Mouse (Mus musculus): ENCODE results near the gene Trpc1. TPM values are rescaled to one million over a fixed set of nuclear protein-coding genes. Genes with fewer than 3 reads are reported as not detected.

Trpc1 gene
- polyA plus RNA-seq, 1 experiment from 2014 or later, result 3.2 TPM

GRCm38 (mm10) chr9:95692823-95693222 lies 57.4 kb downstream of the Trpc1 start:
- Histone ChIP-seq H3K4me3 (ENCODE audit: low read depth, low read length) (no peak overlapping the region), H3K27ac (ENCODE audit: low read depth, low read length) (no peak overlapping the region), H3K9me3 (ENCODE audit: control insufficient read depth, low read length) (no peaks in the 10 kb centered on the region), H3K27me3 (ENCODE audit: control insufficient read depth, insufficient read depth, low read length) (no peaks in the 10 kb centered on the region), H3K4me2 (ENCODE audit: low read depth) (no peak overlapping the region), H3K4me1 (ENCODE audit: control insufficient read depth, insufficient read depth, low read length) (no peaks in the 10 kb centered on the region), H3K9ac (ENCODE audit: low read length) (no peak overlapping the region), H3K36me3 (ENCODE audit: control insufficient read depth, insufficient read depth, low read length) (no peaks in the 10 kb centered on the region)
- WGBS, result 67% methylated on average over 8 of the region's 8 CpGs
- ATAC-seq (ENCODE audit: insufficient read depth, low FRiP score, low TSS enrichment), result no peak
- DNase-seq (ENCODE audit: low spot score), result no peak

- WGBS, result 63% methylated on average over 3 of the region's 3 CpGs
- no peaks in the 10 kb centered on the region for H3K27me3 ChIP-seq (ENCODE audit: control insufficient read depth, insufficient read depth, low read length)
- H3K4me3 ChIP-seq (ENCODE audit: low read depth, low read length), result no peak overlapping the region
- no peaks in the 10 kb centered on the region for H3K4me1 ChIP-seq (ENCODE audit: control insufficient read depth, insufficient read depth, low read length)
- H3K4me2 ChIP-seq (ENCODE audit: low read depth), result no peak overlapping the region
- H3K9me3 ChIP-seq (ENCODE audit: control insufficient read depth, low read length), result no peaks in the 10 kb centered on the region
- H3K36me3 ChIP-seq (ENCODE audit: control insufficient read depth, insufficient read depth, low read length), result no peaks in the 10 kb centered on the region
- no peak overlapping the region for H3K27ac ChIP-seq (ENCODE audit: low read depth, low read length)
- ATAC-seq (ENCODE audit: insufficient read depth, low FRiP score, low TSS enrichment) (no peak), DNase-seq (ENCODE audit: low spot score) (no peak)
- no peak overlapping the region for H3K9ac ChIP-seq (ENCODE audit: low read length)
Observed at GRCm38 (mm10) chr9:95688064-95688463, 62.1 kb downstream of the Trpc1 start.

DNA sequence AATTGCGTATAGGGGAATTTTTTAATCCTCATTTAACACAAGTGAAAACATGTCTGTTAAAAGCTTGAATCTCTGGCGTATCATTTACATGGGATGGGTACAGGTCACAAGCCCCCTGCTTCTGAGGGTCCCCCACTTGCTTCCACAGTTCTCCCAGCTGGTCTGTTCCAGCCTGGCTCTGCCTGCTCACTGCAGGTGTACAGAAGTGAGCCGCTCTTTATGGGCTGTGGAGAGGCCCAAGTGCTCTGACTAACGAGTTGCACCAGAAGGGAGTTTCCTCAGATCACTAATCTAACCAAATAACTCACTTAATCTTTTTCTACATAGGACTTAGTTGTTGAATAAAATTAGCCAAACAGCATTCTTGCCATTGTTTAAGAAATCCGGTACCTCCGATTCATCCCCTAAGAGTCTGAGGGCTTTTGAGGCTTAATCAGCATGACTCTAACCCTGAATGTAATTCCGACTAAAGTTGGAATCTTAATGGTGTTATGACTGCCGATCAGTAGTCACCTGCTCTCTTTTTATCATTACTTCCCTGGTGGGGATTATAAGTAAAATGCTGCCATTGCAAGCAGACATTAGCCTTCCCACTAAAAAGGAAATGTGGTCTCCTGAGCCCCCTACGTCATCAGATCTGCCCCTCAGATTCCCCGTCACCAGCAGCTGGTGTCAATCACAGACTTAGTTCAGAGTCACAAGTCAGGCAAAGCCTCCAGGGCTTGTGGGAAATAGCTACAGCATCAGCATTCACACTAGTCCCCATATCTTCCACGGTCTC lies 64.3 kb downstream of the Trpc1 start:
- Histone ChIP-seq H3K4me2 (ENCODE audit: low read depth) (no peak overlapping the region), H3K4me3 (ENCODE audit: low read depth, low read length) (no peak overlapping the region), H3K9ac (ENCODE audit: low read length) (no peak overlapping the region), H3K27me3 (ENCODE audit: control insufficient read depth, insufficient read depth, low read length) (no peaks in the 10 kb centered on the region), H3K27ac (ENCODE audit: low read depth, low read length) (no peak overlapping the region), H3K36me3 (ENCODE audit: control insufficient read depth, insufficient read depth, low read length) (no peaks in the 10 kb centered on the region), H3K9me3 (ENCODE audit: control insufficient read depth, low read length) (no peaks in the 10 kb centered on the region), H3K4me1 (ENCODE audit: control insufficient read depth, insufficient read depth, low read length) (no peaks in the 10 kb centered on the region)
- no peak for DNase-seq (ENCODE audit: low spot score)
- 66% methylated on average over 11 of the region's 11 CpGs for WGBS
- ATAC-seq (ENCODE audit: insufficient read depth, low FRiP score, low TSS enrichment), result no peak

GRCm38 (mm10) chr9:95680691-95681090 lies 69.5 kb downstream of the Trpc1 start:
- Histone ChIP-seq H3K9ac (ENCODE audit: low read length) (no peak overlapping the region), H3K4me3 (ENCODE audit: low read depth, low read length) (no peak overlapping the region), H3K4me2 (ENCODE audit: low read depth) (no peak overlapping the region), H3K27me3 (ENCODE audit: control insufficient read depth, insufficient read depth, low read length) (no peaks in the 10 kb centered on the region), H3K27ac (ENCODE audit: low read depth, low read length) (no peak overlapping the region), H3K36me3 (ENCODE audit: control insufficient read depth, insufficient read depth, low read length) (no peaks in the 10 kb centered on the region), H3K4me1 (ENCODE audit: control insufficient read depth, insufficient read depth, low read length) (no peaks in the 10 kb centered on the region), H3K9me3 (ENCODE audit: control insufficient read depth, low read length) (no peaks in the 10 kb centered on the region)
- 90% methylated on average over 11 of the region's 11 CpGs for WGBS
- DNase-seq (ENCODE audit: low spot score) (no peak), ATAC-seq (ENCODE audit: insufficient read depth, low FRiP score, low TSS enrichment) (no peak)

DNA sequence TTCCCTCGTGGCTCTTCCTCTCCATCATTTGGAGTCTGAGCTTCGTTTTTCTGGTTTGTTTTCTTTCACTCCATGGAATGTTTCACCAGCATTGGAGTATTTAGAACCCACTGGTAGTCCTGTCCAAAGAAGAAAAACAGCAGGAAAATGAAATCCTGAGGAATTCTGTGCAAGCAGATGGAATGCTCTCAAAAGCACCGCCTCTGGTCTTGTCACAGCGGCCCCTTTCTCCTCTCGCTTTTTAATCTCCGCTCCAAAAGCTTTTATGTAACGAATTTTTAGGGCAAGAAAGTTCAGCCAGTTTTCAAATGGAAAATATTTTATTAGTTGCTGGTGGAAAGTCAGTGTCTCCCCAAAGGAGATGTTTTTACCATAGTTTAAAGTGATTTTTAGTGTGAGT lies 70.2 kb downstream of the Trpc1 start:
- no peaks in the 10 kb centered on the region for H3K9me3 ChIP-seq (ENCODE audit: control insufficient read depth, low read length)
- no peaks in the 10 kb centered on the region for H3K36me3 ChIP-seq (ENCODE audit: control insufficient read depth, insufficient read depth, low read length)
- no peak overlapping the region for H3K27ac ChIP-seq (ENCODE audit: low read depth, low read length)
- no peak overlapping the region for H3K9ac ChIP-seq (ENCODE audit: low read length)
- 75% methylated on average over 7 of the region's 7 CpGs for WGBS
- H3K4me3 ChIP-seq (ENCODE audit: low read depth, low read length), result no peak overlapping the region
- DNase-seq (ENCODE audit: low spot score) (no peak), ATAC-seq (ENCODE audit: insufficient read depth, low FRiP score, low TSS enrichment) (no peak)
- H3K4me2 ChIP-seq (ENCODE audit: low read depth), result no peak overlapping the region
- H3K4me1 ChIP-seq (ENCODE audit: control insufficient read depth, insufficient read depth, low read length), result no peaks in the 10 kb centered on the region
- H3K27me3 ChIP-seq (ENCODE audit: control insufficient read depth, insufficient read depth, low read length), result no peaks in the 10 kb centered on the region

DNA sequence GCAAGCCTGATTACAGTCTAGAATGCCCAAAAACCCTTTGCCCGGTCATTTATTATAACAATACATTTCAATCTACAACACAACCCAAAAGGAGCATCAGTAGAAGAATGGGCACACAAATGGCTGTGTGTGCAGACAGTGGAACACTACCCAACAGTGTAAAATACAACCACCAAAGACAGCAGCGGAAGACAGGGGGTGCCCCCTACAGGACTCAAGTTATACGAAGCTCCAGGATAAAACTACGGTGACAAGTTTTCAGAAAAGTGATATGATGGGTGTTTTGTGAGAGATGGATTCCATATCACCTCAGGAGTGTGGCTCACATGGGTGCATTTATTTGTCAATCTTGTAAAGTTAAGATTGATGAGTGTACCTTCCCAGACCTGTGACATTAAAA lies 74.2 kb downstream of the Trpc1 start:
- ATAC-seq (ENCODE audit: insufficient read depth, low FRiP score, low TSS enrichment) (no peak), DNase-seq (ENCODE audit: low spot score) (no peak)
- 91% methylated on average over 4 of the region's 4 CpGs for WGBS
- no peaks in the 10 kb centered on the region for H3K27me3 ChIP-seq (ENCODE audit: control insufficient read depth, insufficient read depth, low read length)
- H3K4me3 ChIP-seq (ENCODE audit: low read depth, low read length), result no peak overlapping the region
- no peaks in the 10 kb centered on the region for H3K36me3 ChIP-seq (ENCODE audit: control insufficient read depth, insufficient read depth, low read length)
- no peak overlapping the region for H3K27ac ChIP-seq (ENCODE audit: low read depth, low read length)
- no peaks in the 10 kb centered on the region for H3K9me3 ChIP-seq (ENCODE audit: control insufficient read depth, low read length)
- H3K4me1 ChIP-seq (ENCODE audit: control insufficient read depth, insufficient read depth, low read length), result no peaks in the 10 kb centered on the region
- no peak overlapping the region for H3K4me2 ChIP-seq (ENCODE audit: low read depth)
- no peak overlapping the region for H3K9ac ChIP-seq (ENCODE audit: low read length)

GRCm38 (mm10) chr9:95675064-95675699 lies 75.0 kb downstream of the Trpc1 start:
- 92% methylated on average over 9 of the region's 9 CpGs for WGBS
- DNase-seq (ENCODE audit: low spot score), result no peak
- H3K36me3 ChIP-seq (ENCODE audit: control insufficient read depth, insufficient read depth, low read length), result no peaks in the 10 kb centered on the region
- no peak overlapping the region for H3K27ac ChIP-seq (ENCODE audit: low read depth, low read length)
- no peak overlapping the region for H3K4me3 ChIP-seq (ENCODE audit: low read depth, low read length)
- H3K27me3 ChIP-seq (ENCODE audit: control insufficient read depth, insufficient read depth, low read length), result no peaks in the 10 kb centered on the region
- no peak overlapping the region for H3K9ac ChIP-seq (ENCODE audit: low read length)
- no peak for ATAC-seq (ENCODE audit: insufficient read depth, low FRiP score, low TSS enrichment)
- no peaks in the 10 kb centered on the region for H3K9me3 ChIP-seq (ENCODE audit: control insufficient read depth, low read length)
- H3K4me1 ChIP-seq (ENCODE audit: control insufficient read depth, insufficient read depth, low read length), result no peaks in the 10 kb centered on the region
- H3K4me2 ChIP-seq (ENCODE audit: low read depth), result no peak overlapping the region

GRCm38 (mm10) chr9:95672760-95673159 lies 77.4 kb downstream of the Trpc1 start:
- no peaks in the 10 kb centered on the region for H3K36me3 ChIP-seq (ENCODE audit: control insufficient read depth, insufficient read depth, low read length)
- no peak overlapping the region for H3K27ac ChIP-seq (ENCODE audit: low read depth, low read length)
- no peaks in the 10 kb centered on the region for H3K27me3 ChIP-seq (ENCODE audit: control insufficient read depth, insufficient read depth, low read length)
- 85% methylated on average over 6 of the region's 6 CpGs for WGBS
- no peaks in the 10 kb centered on the region for H3K9me3 ChIP-seq (ENCODE audit: control insufficient read depth, low read length)
- no peaks in the 10 kb centered on the region for H3K4me1 ChIP-seq (ENCODE audit: control insufficient read depth, insufficient read depth, low read length)
- H3K4me2 ChIP-seq (ENCODE audit: low read depth), result no peak overlapping the region
- no peak overlapping the region for H3K4me3 ChIP-seq (ENCODE audit: low read depth, low read length)
- no peak for DNase-seq (ENCODE audit: low spot score)
- no peak overlapping the region for H3K9ac ChIP-seq (ENCODE audit: low read length)
- no peak for ATAC-seq (ENCODE audit: insufficient read depth, low FRiP score, low TSS enrichment)

- 98% methylated on average over 3 of the region's 3 CpGs for WGBS
- Histone ChIP-seq H3K9me3 (ENCODE audit: control insufficient read depth, low read length) (no peaks in the 10 kb centered on the region), H3K4me2 (ENCODE audit: low read depth) (no peak overlapping the region), H3K4me1 (ENCODE audit: control insufficient read depth, insufficient read depth, low read length) (no peaks in the 10 kb centered on the region), H3K9ac (ENCODE audit: low read length) (no peak overlapping the region), H3K4me3 (ENCODE audit: low read depth, low read length) (no peak overlapping the region), H3K36me3 (ENCODE audit: control insufficient read depth, insufficient read depth, low read length) (no peaks in the 10 kb centered on the region), H3K27ac (ENCODE audit: low read depth, low read length) (no peak overlapping the region), H3K27me3 (ENCODE audit: control insufficient read depth, insufficient read depth, low read length) (no peaks in the 10 kb centered on the region)
- DNase-seq (ENCODE audit: low spot score) (no peak), ATAC-seq (ENCODE audit: insufficient read depth, low FRiP score, low TSS enrichment) (no peak)
Observed at GRCm38 (mm10) chr9:95672331-95672730, 77.8 kb downstream of the Trpc1 start.
